Mouse (Mus musculus): Measurements from ENCODE around the gene Lad1.
A peak's percentile ranks its signal among the peaks of the same experiment; 100 is the strongest.

Lad1 gene

DNA sequence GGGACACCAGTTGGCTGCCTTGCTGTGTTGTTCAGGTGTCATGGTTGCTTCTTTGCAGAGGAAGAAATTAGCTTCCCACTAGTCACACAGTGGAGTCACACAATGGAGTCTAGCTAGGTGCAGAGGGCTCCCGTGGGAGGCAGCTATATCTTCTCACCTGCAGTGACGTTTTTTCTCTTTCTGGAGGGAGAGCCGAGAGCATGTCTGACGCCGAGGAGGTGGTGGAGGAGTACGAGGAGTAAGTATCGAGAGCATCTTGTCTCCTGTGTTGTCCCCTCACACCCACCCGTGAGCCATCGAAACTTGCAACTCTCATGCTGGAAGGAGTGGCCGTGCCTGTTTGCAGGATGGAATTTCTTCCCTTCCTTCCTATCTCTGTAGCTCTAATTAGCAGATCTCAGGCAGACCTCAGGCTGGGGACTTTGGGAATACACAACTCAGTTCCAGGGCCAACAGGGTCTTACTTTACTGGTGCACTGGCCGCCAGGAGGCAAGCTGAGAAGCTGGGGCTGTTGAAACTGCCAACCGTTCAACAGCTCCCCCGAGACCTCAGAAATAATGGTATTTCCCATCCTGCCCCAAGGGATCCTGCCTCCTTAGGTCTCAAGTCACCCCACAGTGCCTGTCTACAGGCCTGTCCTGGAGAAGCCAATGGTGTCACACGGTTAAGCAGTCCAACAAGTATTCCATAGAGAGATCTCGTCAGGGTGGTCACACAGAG lies 22.4 kb downstream of the Lad1 start:
- DNase-seq (ENCODE audit: extremely low spot score, low read depth, low spot score), result no peak

- DNase-seq (ENCODE audit: extremely low spot score, low read depth, low spot score), result no peak
Observed at GRCm38 (mm10) chr1:135843519-135844262, 25.3 kb downstream of the Lad1 start.

DNA sequence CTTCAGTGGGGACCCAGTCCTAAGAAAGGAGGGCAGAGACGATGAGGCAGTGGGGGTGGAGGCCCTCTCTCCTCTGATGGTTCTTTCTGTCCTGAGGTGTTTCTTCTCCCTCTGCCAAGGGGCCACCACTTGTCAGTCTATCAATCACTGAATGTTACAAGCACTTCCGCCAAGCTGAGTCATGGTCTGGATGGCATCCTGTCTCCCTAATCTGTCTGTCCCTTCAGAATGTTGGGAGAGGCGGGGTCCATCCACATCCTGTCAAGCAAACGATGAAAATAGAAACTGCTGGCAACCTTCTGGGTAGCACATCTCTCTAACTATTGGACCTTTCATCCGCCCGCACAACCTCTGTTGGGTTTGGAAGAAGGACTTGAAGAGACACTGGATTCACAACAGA lies 26.1 kb downstream of the Lad1 start:
- DNase-seq (ENCODE audit: extremely low spot score, low read depth, low spot score), result no peak

DNA sequence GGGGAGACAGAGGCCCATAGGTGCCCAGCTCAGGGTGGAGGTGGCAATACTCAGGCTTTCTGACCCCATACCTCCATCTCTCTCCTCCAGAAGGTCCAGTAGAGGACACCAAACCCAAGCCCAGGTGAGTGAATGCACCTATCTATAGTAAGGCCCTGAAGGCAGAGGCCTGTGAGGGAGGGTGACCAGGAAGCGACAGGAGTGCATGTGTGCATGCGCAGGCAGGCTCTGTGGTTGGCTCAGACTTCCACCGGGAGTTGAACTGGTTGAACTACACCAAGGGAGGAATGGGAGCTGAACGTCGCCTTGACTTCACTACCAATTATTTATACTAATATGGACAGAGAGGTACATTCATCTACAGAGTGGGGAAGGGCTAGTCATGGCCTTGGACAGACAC lies 28.2 kb downstream of the Lad1 start:
- DNase-seq (ENCODE audit: extremely low spot score, low read depth, low spot score), result no peak

- DNase-seq (ENCODE audit: extremely low spot score, low read depth, low spot score), result peak; percentile 22
Observed at GRCm38 (mm10) chr1:135847139-135847562, 28.8 kb downstream of the Lad1 start.

DNA sequence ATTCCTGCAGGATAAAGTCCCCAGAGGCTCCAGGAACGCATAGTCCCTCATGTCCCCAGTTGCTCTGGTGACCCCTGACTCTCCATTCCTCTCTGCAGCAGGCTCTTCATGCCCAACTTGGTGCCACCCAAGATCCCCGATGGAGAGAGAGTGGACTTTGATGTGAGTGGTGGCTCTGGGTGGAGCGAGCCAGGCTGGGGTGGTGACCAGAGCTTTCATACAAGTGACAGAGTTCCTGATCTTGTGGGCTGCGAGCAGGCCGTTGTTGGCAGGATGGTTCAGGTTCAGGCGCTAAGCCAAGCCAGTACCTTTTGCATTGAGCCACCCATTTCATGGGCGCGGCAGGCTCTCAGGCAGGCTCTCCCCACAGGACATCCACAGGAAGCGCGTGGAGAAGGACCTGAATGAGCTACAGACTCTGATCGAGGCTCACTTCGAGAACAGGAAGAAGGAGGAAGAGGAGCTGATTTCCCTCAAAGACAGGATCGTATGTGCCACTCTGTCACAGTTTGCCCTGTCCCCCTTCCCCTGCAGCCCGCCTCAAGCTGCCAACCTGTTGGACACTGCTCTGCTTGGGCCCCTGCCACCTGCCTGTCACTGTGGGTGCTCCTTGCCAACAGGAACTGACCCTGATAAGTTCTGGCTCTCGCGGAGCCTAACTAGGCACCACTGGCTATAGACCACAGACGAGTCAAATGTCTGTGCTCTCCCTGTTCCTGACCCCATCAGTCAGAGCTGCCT lies 29.4 kb downstream of the Lad1 start:
- DNase-seq (ENCODE audit: extremely low spot score, low read depth, low spot score), result no peak

- no peak for DNase-seq (ENCODE audit: extremely low spot score, low read depth, low spot score)
Observed at GRCm38 (mm10) chr1:135850722-135851512, 32.5 kb downstream of the Lad1 start.

DNA sequence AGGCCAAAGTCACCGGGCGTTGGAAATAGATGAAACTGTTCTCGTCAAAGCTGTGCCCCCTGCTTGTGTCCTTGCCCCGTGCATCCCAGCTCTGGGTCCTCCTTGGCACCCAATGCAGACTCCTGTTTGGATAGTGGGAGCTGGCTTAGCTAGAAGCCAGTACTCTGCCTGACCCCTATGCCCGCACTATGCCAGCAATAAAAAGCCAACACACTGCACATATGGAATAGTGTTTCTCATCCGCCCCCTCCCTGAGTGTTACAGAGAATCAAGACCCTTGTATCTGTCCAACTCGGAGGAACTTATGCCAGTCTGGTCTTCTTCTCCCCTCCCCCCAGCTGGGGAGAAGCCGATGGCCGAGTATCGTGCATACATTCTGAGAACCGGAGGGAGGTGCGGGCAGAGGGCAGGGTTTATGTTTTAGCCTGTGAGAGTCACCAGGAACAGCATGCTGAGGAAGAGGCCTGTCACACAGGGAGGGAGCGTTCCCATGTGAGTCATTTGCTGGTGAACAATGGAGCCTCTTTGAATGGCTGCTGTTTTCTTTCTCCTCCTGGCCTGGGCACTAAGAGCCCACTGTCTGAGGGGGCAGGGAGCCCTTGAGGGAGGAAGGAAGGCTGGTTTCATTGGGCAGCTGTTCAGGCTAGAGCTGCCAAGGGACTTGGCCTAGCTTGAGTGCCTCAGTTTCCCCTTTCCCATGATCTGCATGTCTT lies 33.8 kb downstream of the Lad1 start:
- DNase-seq (ENCODE audit: extremely low spot score, low read depth, low spot score), result no peak

- DNase-seq (ENCODE audit: extremely low spot score, low read depth, low spot score), result no peak
Observed at GRCm38 (mm10) chr1:135853200-135853599, 34.8 kb downstream of the Lad1 start.

GRCm38 (mm10) chr1:135854591-135855343 lies 36.4 kb downstream of the Lad1 start:
- no peak for DNase-seq (ENCODE audit: extremely low spot score, low read depth, low spot score)

- no peak for DNase-seq (ENCODE audit: extremely low spot score, low read depth, low spot score)
Observed at GRCm38 (mm10) chr1:135855344-135855687, 36.9 kb downstream of the Lad1 start.

- DNase-seq (ENCODE audit: extremely low spot score, low read depth, low spot score), result no peak
Observed at GRCm38 (mm10) chr1:135856070-135856469, 37.7 kb downstream of the Lad1 start.

- no peak for DNase-seq (ENCODE audit: extremely low spot score, low read depth, low spot score)
Observed at GRCm38 (mm10) chr1:135857137-135857775, 38.9 kb downstream of the Lad1 start.

- DNase-seq (ENCODE audit: extremely low spot score, low read depth, low spot score), result no peak
Observed at GRCm38 (mm10) chr1:135858533-135858932, 40.1 kb downstream of the Lad1 start.

GRCm38 (mm10) chr1:135861091-135861490 lies 42.7 kb downstream of the Lad1 start:
- no peak for DNase-seq (ENCODE audit: extremely low spot score, low read depth, low spot score)

DNA sequence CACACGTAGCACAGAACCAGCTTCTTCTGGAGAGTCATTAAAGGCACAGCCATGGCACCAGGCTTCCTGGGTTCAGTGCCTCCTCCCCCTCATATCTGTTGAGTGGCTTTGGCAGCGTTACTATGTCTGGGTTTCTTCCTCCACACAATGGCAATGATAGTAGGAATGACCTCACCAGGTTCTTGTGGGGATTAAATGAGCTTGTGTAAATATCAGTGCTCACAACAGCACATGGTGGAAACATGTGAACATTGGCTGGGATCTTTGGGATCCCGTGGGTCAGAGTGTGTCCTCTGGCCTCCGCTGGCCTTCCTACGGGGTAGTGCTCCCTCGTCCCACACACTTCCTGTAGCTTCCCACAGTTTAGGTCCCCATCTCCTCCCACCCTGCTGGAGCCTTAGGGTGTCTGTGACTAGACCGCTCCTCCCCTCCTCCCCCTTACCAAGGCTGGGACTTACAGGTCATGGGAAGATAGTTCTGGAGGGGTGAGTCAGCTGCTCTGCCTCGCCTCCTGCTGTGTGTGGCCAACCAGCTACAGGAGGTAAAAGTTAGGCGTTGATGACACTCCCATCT lies 43.7 kb downstream of the Lad1 start:
- no peak for DNase-seq (ENCODE audit: extremely low spot score, low read depth, low spot score)

DNA sequence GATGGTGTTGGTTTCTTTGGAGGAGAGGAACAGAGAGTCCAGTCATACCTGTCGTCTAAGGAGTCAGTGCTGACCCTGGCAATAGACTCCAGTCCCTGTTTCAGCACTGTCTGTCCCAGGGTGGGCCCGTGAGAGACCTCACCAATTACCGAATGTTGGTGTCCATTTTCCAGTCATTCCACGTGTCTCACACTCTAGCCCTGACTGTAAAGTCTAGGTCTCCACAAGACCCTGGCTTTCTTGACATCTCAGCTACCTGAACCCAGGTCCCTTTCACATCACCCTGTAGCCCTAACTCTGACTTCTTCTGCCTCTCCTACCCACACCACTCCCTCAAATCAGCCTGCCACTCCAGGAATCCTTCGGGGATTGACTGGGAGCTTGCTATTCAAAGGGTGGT lies 44.2 kb downstream of the Lad1 start:
- no peak for DNase-seq (ENCODE audit: extremely low spot score, low read depth, low spot score)

GRCm38 (mm10) chr1:135863786-135864335 lies 45.5 kb downstream of the Lad1 start:
- no peak for DNase-seq (ENCODE audit: extremely low spot score, low read depth, low spot score)

DNA sequence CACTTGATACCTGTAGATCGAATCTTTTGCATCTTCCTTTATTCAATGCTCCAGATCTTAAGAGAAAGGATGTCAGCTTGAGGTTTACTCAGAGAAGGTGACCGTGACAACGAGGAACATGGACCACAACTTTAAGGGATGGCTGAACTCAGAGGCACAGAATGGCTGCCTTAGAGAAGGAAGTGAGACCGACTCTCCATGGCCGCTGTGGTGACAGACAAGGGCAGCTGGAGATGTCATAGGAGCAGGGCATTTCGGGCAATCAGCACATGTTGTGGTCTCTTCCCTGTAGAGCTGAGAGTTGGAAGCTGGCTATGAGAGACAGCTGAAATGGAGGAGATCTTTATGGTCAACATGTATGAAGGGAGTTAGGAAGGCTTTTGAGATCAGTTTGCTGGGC lies 46.4 kb downstream of the Lad1 start:
- no peak for DNase-seq (ENCODE audit: extremely low spot score, low read depth, low spot score)
